Mouse (Mus musculus) stomach, embryonic 16.5 days (tissue): ENCODE data around the gene A430089I19Rik. TPM values are rescaled to one million over a fixed set of nuclear protein-coding genes. Genes with fewer than 3 reads are reported as not detected.
"Not testable (repeated sequence)": the region's sequence is repeated elsewhere in the genome, so short reads cannot be mapped to it uniquely, and the experiment has no call there.

Experiments used
- ATAC-seq: fragments of 200-750 bp; cut with Nextera tagmentation; 2 replicates; pipeline ENCODE4 v1.8.0; 2017; ENCODE audit warnings: moderate number of reproducible peaks, moderate TSS enrichment; ENCODE audit not compliant: insufficient read depth, low FRiP score
- H3K27ac ChIP-seq: fragments of 300-500 bp; sonication (generic); 2 replicates; pipeline ENCODE4 v1.5.1; 2014; ENCODE audit warnings: low read length
- H3K27me3 ChIP-seq: fragments of 300-500 bp; sonication (generic); 2 replicates; pipeline ENCODE4 v1.6.1; 2014; ENCODE audit warnings: low read length, control low read depth, mixed read lengths; ENCODE audit not compliant: control insufficient read depth, insufficient read depth
- H3K36me3 ChIP-seq: fragments of 300-500 bp; sonication (generic); 2 replicates; pipeline ENCODE4 v1.6.1; 2014; ENCODE audit warnings: low read length; ENCODE audit not compliant: control insufficient read depth, insufficient read depth
- H3K4me1 ChIP-seq: fragments of 300-500 bp; sonication (generic); 2 replicates; pipeline ENCODE4 v1.6.1; 2014; ENCODE audit warnings: low read length, control low read depth, mixed read lengths; ENCODE audit not compliant: control insufficient read depth, insufficient read depth
- H3K4me2 ChIP-seq: fragments of 300-500 bp; sonication (generic); 2 replicates; pipeline ENCODE4 v1.6.1; 2014; ENCODE audit warnings: low read depth, low read length, mixed read lengths
- H3K4me3 ChIP-seq: fragments of 300-500 bp; sonication (generic); replicated peaks from 2 replicates; pipeline ENCODE4 v1.5.1; 2014; ENCODE audit warnings: mild to moderate bottlenecking, low read length
- H3K9ac ChIP-seq: fragments of 300-500 bp; sonication (generic); 2 replicates; pipeline ENCODE4 v1.6.1; 2014; ENCODE audit warnings: low read length
- H3K9me3 ChIP-seq: fragments of 300-500 bp; sonication (generic); replicated peaks from 2 replicates; pipeline ENCODE4 v1.6.1; 2016; ENCODE audit warnings: low read length, control low read depth; ENCODE audit not compliant: control insufficient read depth
- WGBS: fragments of 180-500 bp; shearing (Covaris S2); extraction: QIAGEN DNeasy Blood & Tissue Kit; methylation state at CpG from one replicate; pipeline ENCODE4 v1.1.7; 2014; 5-methylcytosine and 5-hydroxymethylcytosine counted together
- polyA plus RNA-seq: library from polyadenylated mRNA; unstranded; fragments of >200 nt; fragmentation: Nextera tagmentation; extraction: Ambion mirVana; gene quantifications from 2 replicates; pipeline ENCODE4 v1.2.1, GENCODE M21; 2015

The A430089I19Rik gene
- not detected in 2 replicates for polyA plus RNA-seq

GRCm38 (mm10) chr5:94306696-94307095 is at the start of gene A430089I19Rik:
A430089I19Rik (minus strand) TSS chr5:94306796.
- 80% methylated on average over 1 of the region's 1 CpGs for WGBS
- ATAC-seq, H3K27me3 ChIP-seq, H3K4me1 ChIP-seq, H3K36me3 ChIP-seq, H3K9ac ChIP-seq, H3K4me3 ChIP-seq, H3K9me3 ChIP-seq, H3K4me2 ChIP-seq, H3K27ac ChIP-seq: not testable (repeated sequence)

GRCm38 (mm10) chr5:94339449-94339848 is 32.9 kb upstream of the A430089I19Rik start, which contains the start of gene AA792892:
AA792892 (plus strand) TSS chr5:94339749.
- not testable (repeated sequence) for H3K4me2 ChIP-seq, H3K27ac ChIP-seq, H3K9me3 ChIP-seq, H3K9ac ChIP-seq, H3K4me3 ChIP-seq, ATAC-seq, H3K27me3 ChIP-seq, H3K4me1 ChIP-seq, H3K36me3 ChIP-seq
- no CpG with 5 or more reads among the region's 2 CpGs for WGBS

GRCm38 (mm10) chr5:94314135-94314534 is 7.5 kb upstream of the A430089I19Rik start, which contains the start of gene Gm6502:
Gm6502 (plus strand) TSS chr5:94314435.
- not testable (repeated sequence) for H3K36me3 ChIP-seq, H3K27ac ChIP-seq, H3K4me2 ChIP-seq, H3K9ac ChIP-seq, H3K4me1 ChIP-seq, ATAC-seq, H3K27me3 ChIP-seq, H3K9me3 ChIP-seq, H3K4me3 ChIP-seq
- no CpG with 5 or more reads among the region's 2 CpGs for WGBS

Other genes with a start within 250 kb of the A430089I19Rik start
- not detected in 2 replicates for gene BC061212, start 236.3 kb downstream of the A430089I19Rik start, polyA plus RNA-seq
- gene Gm6351, start 230.4 kb downstream of the A430089I19Rik start, polyA plus RNA-seq = not detected in 2 replicates
- not detected in 2 replicates for gene Gm3106, start 88.8 kb downstream of the A430089I19Rik start, polyA plus RNA-seq
- not detected in 2 replicates for gene Gm6502, start 7.6 kb upstream of the A430089I19Rik start, polyA plus RNA-seq
- gene AA792892, start 33.0 kb upstream of the A430089I19Rik start, polyA plus RNA-seq = not detected in 2 replicates
- not detected in 2 replicates for gene Gm7682, start 139.0 kb upstream of the A430089I19Rik start, polyA plus RNA-seq
- gene Gm3139, start 219.5 kb upstream of the A430089I19Rik start, polyA plus RNA-seq = not detected in 2 replicates